Mouse (Mus musculus): ENCODE measurements at regions not wholly inside any gene's neighbourhood (a gene's known extent, or its start where the extent isn't known, plus 50 kb on each side); places are given as distances from the start of the nearest gene placed in this dataset.

DNA sequence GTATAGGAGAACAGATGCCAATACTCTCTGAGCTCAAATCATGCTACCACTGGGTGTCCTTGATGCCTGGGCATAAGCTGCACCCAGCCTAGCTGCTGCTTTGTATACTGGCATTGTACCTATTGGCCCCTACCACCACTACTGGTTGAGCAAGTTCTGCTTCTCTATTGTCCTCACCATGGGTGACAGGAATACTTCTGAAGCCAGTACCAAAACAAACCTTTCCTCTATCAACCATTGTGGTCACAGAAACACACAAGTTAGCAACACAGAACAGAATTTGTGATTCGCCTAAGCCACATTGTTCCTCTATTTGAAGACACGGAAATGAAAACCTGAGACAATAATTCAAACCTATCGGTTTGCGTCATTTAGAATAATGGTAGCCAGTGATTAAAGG, 274.3 kb upstream of the Clnk start:
- no peak for TF ChIP-seq POLR2A (IDR thresholded peaks at IDR 0.05; ENCODE audit: extremely low read depth, insufficient read depth, low read length)
- no peak for TF ChIP-seq CTCF (IDR thresholded peaks at IDR 0.05; ENCODE audit: extremely low read depth, insufficient read depth, low read length)

All from cortical plate, adult 2 months (tissue).